Mouse (Mus musculus) CD4-positive, CD25-positive, alpha-beta regulatory T cell (primary cell): ENCODE results near the gene Tubgcp4. TPM values are rescaled to one million over a fixed set of nuclear protein-coding genes. Genes with fewer than 3 reads are reported as not detected.

Experiments
- polyA plus RNA-seq: library from polyadenylated mRNA; unstranded; fragments of 100-300 nt; shearing (Covaris generic); gene quantifications from one replicate; pipeline ENCODE4 v1.2.1, GENCODE M21; 2017

The Tubgcp4 gene
- polyA plus RNA-seq: 113 TPM

DNA sequence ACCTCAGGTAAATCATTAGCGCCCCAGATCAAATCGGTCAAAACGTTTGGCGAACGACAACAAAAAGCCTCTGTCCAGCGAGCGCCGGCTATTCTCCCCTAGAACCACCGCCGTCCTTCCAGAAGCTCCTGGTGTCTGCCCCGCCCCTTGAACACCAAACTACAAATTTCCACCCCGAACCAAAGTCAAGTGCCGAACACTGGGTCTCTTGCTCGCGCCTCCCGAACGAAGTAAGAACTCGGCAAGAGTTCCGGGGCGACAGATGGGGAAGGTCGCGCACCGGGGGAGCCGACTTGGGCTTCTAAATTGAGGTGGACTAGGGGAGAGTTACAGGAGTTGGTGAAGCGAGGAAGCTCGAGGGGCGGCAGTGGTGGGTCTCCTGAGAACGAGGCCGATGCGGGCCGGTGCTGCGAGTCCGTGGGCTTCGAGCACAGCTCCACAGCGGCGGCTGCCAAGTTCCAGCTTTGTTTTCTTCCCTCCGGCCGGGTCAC lies at the start of gene Tubgcp4:
Tubgcp4 (plus strand) TSS at position 174 of the 491 bp plus-strand sequence.

GRCm38 (mm10) chr2:121140018-121140882 lies 30.2 kb upstream of the Tubgcp4 start, which contains the start of the genes Adal and Lcmt2:
Adal (plus strand) TSS chr2:121140428.
Lcmt2 (minus strand) TSS chr2:121140653.

DNA sequence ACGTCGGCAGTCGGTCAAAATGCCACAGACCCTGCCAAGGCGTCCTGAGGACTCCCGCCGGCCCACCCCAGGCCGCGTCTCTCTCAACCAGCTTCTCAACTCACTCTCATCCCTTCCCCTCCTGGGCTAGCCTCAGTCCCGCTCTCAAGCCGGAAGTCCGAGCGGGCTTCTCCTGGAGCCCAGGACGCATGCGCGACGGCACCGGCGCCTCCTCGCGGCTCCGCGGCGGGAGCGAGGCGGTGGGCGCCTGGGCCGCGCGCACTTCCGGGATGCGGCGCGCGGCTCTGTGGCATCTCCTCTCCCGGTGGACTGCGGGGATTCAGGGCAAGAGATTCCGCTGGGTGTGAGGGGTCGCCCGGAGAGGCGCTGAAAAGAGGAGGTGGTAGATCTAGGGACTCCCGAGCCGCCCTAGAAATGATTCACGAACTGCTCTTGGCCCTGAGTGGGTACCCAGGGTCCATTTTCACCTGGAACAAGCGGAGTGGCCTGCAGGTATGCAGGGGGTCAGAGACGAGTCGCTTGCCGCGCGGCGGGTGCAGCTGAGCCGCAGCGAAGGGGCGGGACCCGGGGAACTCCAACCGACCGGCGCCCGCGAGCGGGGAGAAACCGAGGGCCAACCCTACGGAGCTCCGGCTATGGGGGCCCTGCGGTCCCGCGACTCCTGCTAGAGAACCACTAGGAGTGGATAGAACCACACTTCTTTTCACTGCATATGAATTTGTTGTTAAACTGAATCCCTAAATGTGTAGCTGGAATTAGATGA lies 707 bp downstream of the Tubgcp4 start, which contains the start of gene Zscan29:
Zscan29 (minus strand) TSS at position 146 of the 763 bp plus-strand sequence.

Other genes with a start within 250 kb of the Tubgcp4 start
- gene Ubr1, start 199.9 kb upstream of the Tubgcp4 start, polyA plus RNA-seq: 56.4 TPM
- 29.2 TPM for gene Tmem62, start 193.6 kb upstream of the Tubgcp4 start, polyA plus RNA-seq
- gene Ccndbp1, start 162.3 kb upstream of the Tubgcp4 start, polyA plus RNA-seq: 146 TPM
- 0.14 TPM for gene Epb42, start 133.6 kb upstream of the Tubgcp4 start, polyA plus RNA-seq
- not detected for gene Tgm5, start 84.8 kb upstream of the Tubgcp4 start, polyA plus RNA-seq
- gene Tgm7, start 60.9 kb upstream of the Tubgcp4 start, polyA plus RNA-seq: not detected
- gene Adal, start 30.2 kb upstream of the Tubgcp4 start, polyA plus RNA-seq: 17.9 TPM
- gene Lcmt2, start 30.0 kb upstream of the Tubgcp4 start, polyA plus RNA-seq: 24.0 TPM
- 54.7 TPM for gene Zscan29, start 471 bp downstream of the Tubgcp4 start, polyA plus RNA-seq
- 49.5 TPM for gene Trp53bp1, start 100.8 kb downstream of the Tubgcp4 start, polyA plus RNA-seq
- gene Map1a, start 118.9 kb downstream of the Tubgcp4 start, polyA plus RNA-seq: not detected
- gene Ppip5k1, start 184.7 kb downstream of the Tubgcp4 start, polyA plus RNA-seq: 10.8 TPM
- gene Ckmt1, start 187.1 kb downstream of the Tubgcp4 start, polyA plus RNA-seq: not detected
- 0.13 TPM for gene Strc, start 216.5 kb downstream of the Tubgcp4 start, polyA plus RNA-seq
- gene Pdia3, start 243.1 kb downstream of the Tubgcp4 start, polyA plus RNA-seq: 673 TPM
- gene Catsper2, start 243.1 kb downstream of the Tubgcp4 start, polyA plus RNA-seq: 3.7 TPM